Mouse (Mus musculus) R1 (cell line): ENCODE results near the gene Ppfia4.

Source experiments
- DNase-seq: peaks from one replicate; pipeline ENCODE4 v3.0.0-alpha.2; 2018; ENCODE audit warnings: low read depth, low spot score

The Ppfia4 gene

DNA sequence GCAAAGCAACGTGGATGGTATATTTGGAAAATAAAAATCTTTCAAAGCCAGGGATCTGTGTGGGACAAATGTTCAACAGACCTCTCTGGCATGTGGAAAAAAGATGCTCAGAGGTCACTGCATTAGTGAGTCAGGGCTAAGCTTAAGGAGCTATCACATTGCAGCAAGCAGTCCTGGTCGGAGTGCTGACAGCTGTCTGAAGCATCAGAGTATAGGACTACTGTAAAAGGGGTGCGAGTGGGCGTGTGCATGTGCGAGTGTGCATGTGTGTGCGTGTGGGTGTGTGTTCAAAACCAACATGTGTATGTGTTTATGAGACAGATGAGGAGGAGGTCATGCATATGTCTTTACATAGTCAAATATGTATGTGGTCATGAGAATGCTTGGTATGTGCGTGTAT is 6.4 kb upstream of the Ppfia4 start:
- DNase-seq: no peak

DNA sequence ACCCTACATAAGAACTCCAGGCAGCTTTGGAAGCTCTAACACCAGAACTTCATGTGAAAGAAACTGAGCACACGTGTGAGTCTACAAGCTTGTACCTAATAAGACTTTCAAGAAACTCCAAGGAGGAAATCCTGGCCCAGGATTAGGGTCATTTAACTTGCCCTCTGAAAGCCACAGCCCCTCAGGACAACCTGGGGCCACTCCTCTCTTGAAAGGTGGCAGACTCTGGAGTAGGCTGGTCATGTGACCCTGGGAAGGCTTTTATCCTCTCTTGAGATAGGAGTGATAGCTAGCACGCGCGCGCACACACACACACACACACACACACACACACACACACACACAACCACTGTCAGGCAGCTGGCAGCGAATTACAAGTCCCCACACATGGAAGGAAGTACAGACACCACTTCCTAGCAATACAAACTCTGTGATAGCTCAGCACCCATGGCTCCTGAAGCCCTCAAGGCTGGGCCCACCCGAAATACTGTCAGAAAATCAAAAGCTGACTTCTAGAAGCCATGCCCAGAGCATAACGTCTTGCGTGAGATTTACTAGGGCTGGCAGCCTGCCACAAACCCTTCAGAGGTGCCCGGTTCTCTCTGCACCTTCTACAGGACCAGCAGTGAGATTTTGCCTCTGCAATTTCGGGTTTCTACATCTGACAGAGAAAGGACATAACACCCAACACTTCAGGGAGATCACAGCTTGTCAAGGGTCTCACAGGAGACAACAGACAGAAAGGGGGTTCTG is 4.4 kb upstream of the Ppfia4 start:
- no peak for DNase-seq

DNA sequence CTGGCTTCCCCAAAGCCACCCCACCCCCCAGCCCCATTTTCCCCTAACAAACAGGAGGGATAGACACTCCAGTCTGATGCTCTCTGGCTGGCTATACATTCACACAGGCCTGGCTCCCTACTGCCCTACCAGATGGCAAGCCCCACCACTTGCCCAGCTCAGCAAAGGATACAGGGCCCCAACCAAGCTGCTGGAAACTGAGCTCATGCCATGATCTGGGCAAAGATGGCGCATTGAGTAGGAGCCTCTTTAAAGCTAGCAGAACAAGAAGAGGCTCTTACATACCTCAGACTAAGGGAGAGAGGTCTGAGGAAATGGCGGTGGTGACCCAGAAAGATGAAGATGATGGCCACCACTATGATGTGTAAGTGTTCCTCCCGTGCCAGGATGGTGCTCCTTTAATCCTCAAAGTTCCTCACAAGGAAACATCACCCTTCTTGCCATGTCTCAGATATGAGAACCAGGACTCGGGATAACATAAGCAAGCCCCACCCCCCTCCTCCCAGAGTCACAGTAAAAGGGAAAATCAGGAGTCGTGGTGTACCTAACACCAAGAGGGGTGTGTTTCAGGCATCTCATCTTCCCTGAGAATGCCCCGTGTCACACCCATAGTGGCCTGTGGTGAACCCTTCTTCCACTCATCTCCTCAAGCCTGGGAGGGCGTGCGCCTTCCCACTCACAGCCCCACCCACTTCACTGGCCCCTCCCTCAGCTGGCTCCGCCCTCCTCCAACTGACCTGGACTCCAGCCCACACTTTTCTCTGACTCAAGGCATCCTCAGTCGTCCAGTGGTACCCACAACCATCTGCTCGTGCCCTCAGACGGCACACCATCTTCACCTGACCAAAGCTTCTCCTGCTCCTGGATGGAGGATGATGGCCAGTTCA is 3.4 kb upstream of the Ppfia4 start:
- DNase-seq: peak; percentile 75

DNA sequence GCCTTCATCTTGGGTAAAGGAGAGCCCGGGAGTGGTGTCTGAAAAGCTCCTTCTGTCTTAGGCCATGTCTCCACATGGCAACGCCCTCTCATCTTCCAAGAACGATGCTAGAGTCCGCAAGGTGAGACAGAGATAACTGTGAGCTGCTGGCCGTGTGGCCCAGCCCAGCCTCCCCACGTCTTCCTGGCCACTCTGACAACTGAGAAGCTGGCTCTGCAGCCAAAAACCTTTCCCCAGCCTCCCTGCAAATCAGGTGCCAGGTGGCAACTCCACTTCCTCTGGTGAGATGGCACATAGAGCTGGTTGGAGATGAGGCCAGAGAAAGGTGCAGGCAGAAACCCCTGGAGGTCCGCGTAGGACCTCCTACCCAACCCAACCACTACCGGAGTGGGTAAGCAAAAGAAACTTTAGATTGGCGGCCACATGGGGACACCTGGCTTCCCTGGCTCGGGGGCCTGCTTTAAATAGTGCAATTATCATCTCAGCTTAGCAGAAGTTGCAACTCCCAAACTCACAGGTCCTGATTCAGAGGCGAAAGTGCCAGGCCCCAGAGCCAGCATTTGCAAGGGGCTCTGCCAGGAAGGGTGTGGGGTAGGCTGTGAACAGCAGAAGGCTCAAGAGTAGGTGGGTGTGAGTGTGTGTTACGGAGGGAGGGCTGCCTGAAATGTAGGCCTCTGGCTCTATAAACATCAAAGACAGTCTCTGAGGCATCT is 2.6 kb upstream of the Ppfia4 start:
- DNase-seq: no peak

DNA sequence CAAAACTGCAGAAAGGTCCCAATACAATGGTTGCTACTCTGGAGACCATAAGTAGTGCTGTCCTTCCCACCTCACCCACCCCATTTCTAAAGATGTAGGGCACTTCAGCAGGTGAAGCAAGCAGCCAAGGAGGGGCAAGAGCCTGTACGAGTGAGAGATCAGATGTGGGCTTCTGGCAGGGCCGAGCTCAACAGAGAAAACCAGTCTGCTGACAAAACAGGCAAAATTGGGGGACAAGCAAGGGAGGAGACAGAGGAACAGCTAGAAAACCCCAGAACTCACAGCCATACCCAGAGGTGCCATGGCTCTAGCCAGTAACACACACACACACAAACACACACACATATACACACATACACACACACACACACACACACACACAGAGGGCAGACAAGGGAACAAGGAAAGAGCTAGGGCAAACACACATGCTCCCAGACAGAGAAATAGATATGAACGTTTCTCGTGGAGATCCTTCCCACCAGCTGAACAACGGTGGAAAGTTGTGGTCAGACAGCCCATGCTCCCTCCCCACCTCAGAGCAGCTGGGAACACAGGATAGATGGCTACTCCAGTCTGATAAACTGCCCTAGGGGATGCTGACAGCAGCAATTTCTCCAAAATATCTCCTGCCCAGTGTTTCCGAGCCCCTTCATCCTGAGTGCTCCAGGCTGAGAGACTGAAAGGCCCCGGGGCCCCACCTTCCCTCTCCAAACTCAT is 1.5 kb upstream of the Ppfia4 start:
- DNase-seq: no peak

DNA sequence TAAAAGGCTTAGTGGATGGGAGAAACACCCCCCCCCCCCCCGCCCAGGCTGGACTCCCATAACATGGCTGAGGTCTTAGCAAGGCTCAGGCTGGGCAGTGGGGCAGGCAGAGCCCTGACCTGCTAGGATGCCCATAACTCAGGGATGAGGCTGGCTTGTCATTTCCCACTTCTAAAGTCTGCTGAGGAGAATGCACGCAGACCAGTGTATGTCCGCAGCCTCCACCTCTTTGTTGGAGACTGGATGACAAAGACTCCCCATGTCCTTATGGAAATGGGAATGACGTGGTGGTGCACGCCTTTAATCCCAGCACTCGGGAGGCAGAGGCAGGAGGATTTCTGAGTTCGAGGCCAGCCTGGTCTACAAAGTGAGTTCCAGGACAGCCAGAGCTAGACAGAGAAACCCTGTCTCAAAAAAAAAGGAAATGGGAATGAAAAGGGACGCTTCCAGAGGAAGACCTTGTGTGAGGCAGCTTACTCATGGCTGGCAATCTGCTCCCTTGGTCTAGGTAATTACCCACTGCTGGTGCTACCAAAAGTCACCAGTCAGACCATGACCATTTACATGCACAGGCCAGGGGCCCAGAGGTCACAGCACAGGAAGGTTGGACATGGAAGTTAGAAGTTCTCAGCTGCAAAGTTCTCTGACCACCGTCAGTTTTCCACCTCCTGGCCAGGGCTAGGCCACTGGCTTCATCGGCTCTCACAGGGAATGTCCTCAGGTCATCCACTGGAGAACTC is 813 bp upstream of the Ppfia4 start:
- DNase-seq: no peak

DNA sequence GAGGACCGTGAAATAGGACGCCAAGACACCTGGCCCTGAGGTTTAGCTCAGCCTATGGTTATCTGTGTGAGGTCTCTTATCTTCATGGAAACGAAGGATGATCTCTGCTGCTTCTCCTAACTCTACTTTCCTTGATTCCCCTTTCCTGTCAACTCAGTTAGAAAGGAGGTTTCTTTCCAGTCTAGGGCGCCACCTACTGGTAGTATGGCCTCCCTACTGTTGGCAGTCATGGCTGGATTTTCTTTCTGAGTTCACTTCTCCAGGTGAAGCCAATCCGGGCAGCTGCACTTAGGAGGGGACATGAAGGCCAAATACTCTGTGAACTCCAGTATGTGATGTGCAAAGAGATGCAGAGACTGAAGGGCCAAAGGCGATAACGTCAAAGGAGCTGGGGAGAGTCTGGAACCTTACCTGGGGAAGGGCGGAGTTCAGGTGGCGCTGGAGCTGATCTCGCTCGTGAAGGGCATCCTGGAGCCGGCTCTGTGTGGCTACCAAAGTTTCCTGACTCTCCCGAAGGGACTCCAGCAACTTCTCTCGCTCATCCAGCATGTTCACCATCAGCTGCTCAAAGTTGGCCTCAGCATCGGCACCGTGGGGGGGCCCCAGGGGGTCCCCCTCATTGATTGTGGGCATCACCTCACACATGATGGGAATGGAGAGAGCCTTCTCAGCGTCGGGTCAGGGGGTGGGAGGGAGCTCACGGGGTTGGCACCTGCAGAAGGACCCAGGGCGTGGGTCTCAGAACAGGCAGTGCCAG is 671 bp downstream of the Ppfia4 start:
- peak; percentile 80 for DNase-seq

DNA sequence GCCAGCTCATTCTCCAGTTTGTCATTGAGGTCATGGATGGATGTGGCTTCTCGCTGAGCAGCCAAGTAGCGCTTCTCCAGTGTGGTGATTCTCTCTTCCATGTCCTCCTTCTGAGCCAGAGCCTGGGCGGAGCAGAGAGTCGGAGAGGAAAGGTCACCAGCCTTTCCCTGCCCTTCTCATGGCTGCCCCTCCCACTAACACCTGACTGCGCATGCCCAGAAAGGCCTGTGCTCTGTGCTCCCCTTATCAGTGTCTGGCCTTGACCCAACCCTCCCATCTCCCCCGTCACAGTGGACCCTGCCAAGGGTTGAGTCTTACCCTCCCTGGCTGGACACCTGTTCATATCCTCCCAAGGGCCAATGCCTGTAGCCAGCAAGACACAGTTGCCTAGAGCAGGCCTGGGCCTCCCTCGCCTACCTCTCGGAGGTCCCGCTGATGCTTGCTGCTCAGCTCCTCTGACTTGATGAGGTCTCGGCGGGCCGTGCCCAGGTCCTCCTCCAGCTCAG is 5.8 kb downstream of the Ppfia4 start:
- DNase-seq: peak; percentile 79

DNA sequence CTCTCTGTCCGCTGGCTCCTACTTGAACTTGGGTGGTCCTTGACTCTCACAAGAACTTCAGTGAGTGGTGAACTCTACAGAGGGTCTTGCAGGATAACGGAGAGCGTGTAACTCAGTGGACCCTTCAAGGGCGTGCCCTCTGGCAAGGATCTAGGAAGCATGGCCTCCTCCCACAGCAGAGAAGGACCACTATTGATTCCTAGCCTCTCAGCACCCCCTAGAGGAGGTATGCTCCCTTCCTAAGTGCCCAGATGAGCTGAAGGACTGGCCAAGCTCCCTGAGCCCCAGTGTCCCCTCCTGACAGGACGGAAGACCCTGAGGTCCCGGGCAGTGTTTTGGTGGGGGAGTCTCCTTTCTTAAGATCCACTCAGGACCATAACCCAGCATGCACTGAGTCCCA is 10.1 kb downstream of the Ppfia4 start:
- no peak for DNase-seq

DNA sequence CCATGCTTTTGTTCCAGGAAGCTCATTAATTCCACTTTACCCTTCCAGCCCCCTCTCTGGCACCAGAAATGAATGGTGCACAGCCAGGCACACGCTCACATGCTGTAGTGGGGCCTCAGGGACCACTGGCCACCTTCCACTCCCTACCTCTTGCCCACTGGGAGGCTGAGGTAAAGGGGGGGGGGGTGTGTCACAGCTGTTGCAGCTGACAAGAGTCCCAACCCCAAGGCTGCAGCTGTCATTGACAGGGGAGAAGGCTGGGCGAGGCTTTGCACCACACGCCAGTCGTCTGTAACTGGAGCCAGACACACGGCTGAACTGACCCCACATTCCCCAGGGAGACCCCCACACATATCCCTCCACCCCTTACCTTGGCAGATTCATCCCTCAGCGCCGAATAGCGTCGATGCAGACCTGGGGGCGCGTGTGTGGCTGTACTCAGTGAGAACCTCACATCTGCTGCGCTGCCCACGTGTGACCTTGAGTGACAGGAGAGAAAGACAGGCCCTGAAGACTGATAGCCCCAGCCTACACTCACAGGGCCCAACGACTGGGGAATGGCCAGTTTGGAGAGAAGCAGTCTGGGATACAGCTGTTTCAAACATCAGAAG is 11.9 kb downstream of the Ppfia4 start:
- DNase-seq: no peak

DNA sequence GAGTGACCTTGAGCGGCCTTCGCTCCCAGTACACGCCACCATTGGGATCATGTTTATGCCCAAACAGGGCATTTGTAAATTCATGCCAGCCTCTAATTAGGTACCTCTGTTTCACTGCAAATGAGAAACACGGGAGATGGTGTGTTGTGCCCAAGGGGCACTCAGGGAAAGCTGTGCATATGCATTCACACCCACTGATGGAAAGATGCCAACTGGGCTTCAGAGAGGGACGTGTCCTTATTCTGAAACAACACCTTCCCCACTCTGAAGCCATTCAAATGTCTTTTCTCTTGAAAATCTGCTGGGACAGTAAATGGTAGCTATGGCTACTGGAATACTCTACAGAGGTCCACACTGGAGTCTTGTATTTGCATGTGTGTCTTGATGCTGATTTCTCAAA is 14.5 kb downstream of the Ppfia4 start:
- DNase-seq: no peak

DNA sequence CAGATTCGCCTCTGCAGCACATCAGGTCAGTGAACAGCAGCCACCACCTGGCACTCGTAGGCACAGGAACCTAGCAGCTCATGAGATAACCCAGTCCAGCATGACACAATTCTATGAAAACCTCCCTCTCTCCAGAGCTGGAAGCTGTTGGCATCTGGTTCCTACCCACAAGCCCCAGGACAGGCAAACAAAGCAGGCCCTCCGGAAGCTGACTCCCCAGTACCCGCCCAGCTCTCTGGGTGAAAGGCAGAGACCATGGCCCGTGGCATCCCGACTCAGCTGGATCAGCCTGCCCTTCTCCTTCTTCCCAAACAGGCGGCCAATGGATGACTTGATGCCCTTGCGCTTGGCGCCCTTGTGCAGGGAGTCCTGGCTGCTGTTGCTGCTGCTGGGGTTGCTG is 16.4 kb downstream of the Ppfia4 start:
- no peak for DNase-seq

DNA sequence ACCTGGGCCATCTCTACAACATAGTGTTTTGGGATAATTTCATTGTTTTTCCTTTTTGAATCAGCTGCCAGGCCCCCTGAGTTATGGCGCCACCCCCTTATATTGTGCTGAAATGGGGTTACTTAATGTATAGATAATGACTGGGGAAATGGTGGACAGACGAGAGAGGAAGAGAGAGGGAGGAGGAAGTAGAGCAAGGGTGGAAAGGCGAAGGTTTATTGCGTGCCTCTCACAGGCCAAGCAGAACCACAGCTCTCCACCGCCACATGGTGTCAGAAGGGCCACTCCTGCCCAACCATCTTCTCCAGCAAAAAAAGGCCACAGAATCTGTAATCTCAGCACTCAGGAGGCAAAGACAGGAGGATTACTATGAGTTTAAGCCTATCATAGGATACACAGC is 17.5 kb downstream of the Ppfia4 start:
- DNase-seq: no peak

DNA sequence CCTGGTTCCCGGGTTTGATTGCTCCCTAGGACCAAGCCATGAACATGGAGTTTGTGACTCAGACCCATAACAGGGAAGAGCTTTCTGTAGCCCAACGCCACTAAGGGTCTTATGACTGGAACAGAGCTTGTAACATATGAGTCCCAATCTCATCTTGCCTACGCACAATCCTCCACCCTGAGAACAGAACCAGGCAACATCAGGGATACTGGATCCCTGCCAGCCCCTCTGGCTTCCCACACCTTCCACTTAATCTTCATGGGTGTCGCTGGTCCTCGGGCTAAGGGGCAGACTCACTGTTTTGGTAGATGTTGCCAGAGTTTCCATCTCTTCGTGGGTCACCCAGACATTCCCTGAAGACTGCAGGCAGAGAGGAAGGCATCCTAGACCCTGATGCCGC is 21.0 kb downstream of the Ppfia4 start:
- no peak for DNase-seq

DNA sequence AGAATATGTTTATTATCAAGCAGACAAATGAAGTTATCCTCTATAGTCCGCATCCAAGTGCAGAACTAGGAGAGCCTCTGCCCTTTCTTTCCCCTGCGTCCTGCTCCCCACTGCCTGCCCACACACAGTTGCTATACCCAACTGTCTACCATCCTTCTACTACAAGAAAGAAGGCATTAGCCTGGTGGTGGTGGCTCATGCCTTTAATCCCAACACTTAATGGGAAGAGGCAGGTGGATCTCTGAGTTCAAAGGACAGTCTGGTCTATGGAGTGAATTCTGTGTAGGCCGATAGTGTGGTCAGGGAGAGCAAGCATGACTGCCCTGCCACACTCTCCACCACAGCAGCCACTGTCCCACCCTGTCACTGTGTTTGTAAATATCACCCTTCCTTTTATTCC is 22.0 kb downstream of the Ppfia4 start:
- no peak for DNase-seq

DNA sequence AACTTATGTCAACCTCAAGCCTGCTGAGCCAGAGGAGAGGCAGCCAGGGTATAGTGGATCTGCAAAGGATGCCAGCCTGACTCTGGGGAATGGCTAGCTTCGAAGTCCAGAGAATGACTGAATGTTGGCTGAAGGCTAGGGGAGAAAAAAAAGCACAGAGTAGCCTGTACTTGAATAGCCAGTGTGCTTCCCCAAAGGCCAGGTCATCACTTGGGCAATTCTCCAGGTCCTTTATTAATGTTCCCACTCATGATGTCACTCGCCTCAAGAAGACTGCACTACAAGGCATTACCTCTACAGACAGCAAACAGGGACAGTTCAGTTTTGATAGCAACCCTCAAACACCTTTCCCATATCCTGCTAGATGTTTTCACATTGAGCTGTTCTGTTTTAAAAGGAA is 22.4 kb downstream of the Ppfia4 start:
- no peak for DNase-seq

DNA sequence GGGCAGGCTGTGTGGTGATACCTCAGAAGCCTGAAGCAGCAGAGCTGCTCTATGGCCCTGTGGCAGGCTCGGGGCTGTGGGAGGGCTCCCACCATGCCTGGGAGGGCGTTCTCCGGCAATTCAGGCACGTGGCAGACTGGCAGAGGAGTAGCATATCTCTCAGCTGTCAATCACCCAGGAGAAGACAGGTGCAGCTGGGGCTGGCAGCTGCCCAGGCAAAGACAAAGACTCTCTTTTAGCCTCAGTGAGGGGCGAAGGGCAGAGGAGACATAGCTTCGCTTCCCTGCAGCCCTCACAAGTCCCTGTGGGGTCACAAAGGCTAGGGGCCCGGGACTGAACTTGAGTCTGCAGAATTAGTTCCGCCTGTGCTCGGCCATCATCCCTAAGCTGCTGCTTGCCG is 25.3 kb downstream of the Ppfia4 start:
- DNase-seq: no peak

DNA sequence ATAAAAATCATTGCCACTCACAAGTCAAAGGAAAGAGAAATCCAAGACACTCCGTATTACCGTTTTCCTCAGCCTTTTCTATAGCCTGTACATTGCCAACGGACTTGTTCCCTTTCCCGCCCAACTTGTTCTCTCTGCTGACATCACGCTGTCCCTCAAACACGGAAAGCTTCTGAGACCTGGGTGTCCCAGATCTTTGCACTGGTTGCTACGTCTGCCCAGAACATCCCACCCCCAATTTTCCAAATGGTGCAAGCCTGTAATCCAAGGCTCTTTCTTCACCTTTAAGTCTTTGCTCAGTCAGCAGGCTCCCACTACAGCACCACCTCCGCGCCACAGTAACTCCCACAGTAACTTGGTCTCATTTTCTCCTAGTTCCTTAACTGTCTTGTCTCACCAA is 27.8 kb downstream of the Ppfia4 start:
- DNase-seq: no peak

DNA sequence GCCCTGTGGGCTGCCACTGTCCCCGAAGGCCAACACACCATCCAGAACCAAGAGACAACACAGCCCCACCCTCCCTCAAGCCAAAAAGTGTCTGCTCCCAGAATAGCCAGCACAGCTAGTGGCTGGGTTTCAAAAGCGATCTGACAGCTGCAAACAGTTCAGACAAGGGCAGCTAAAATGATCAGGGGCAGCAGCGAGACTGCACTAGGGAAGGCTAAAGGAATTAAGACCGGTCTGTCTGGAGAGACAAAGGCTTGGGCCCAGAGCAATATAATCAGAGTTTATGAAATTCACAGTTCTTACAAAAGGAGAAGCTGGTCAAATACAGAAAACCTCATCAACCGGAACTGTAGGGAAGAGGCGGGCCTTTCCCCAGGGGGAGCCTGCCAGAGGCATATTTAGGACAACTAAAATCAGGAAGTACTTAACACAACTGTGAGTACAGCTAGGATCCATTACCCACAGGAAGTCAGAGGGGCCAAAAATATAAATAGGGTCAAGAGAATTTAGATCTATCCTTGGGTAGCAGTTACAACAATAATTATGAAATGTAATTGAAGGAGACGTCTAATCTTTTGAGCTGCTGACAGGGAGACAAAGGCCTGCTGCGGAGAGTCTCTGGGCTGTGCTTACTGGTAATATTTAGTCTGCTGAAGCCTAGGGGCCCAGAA is 30.0 kb downstream of the Ppfia4 start:
- no peak for DNase-seq
